Mouse (Mus musculus): Measurements from ENCODE around the gene Gm17622.

Gene Gm17622

GRCm38 (mm10) chr13:96490433-96490832, at the start of gene Gm17622:
Gene Gm17622, plus strand, starts transcription at chr13:96490733.
- no peak for DNase-seq

- no peak for DNase-seq
These were observed 40.2 kb upstream of the Gm17622 start for GRCm38 (mm10) chr13:96450205-96450856.

- no peak for DNase-seq
These were observed 39.7 kb upstream of the Gm17622 start for GRCm38 (mm10) chr13:96450869-96451268.

- DNase-seq, result no peak
These were observed 39.0 kb upstream of the Gm17622 start for GRCm38 (mm10) chr13:96451386-96452140.

- DNase-seq, result no peak
These were observed 37.9 kb upstream of the Gm17622 start for GRCm38 (mm10) chr13:96452621-96453020.

- no peak for DNase-seq
These were observed 36.2 kb upstream of the Gm17622 start for GRCm38 (mm10) chr13:96454288-96454687.

GRCm38 (mm10) chr13:96457566-96457965, 33.0 kb upstream of the Gm17622 start:
- no peak for DNase-seq

- no peak for DNase-seq
These were observed 32.5 kb upstream of the Gm17622 start for GRCm38 (mm10) chr13:96458018-96458417.

GRCm38 (mm10) chr13:96458606-96459005, 31.9 kb upstream of the Gm17622 start:
- no peak for DNase-seq

- no peak for DNase-seq
These were observed 27.9 kb upstream of the Gm17622 start for GRCm38 (mm10) chr13:96462644-96463043.

- no peak for DNase-seq
These were observed 25.2 kb upstream of the Gm17622 start for GRCm38 (mm10) chr13:96465315-96465714.

GRCm38 (mm10) chr13:96468678-96469077, 21.9 kb upstream of the Gm17622 start:
- no peak for DNase-seq

- no peak for DNase-seq
These were observed 20.0 kb upstream of the Gm17622 start for GRCm38 (mm10) chr13:96470556-96470955.

GRCm38 (mm10) chr13:96470957-96471356, 19.6 kb upstream of the Gm17622 start, which contains the start of gene Ankdd1b:
Gene Ankdd1b, minus strand, starts transcription at chr13:96471198.
- DNase-seq, result no peak

GRCm38 (mm10) chr13:96477226-96477625, 13.3 kb upstream of the Gm17622 start:
- DNase-seq, result no peak

- DNase-seq, result no peak
These were observed 11.5 kb upstream of the Gm17622 start for GRCm38 (mm10) chr13:96478991-96479390.

GRCm38 (mm10) chr13:96487230-96487629, 3.3 kb upstream of the Gm17622 start:
- no peak for DNase-seq

GRCm38 (mm10) chr13:96487968-96488367, 2.6 kb upstream of the Gm17622 start:
- no peak for DNase-seq

- DNase-seq, result no peak
These were observed 6.1 kb downstream of the Gm17622 start for GRCm38 (mm10) chr13:96496630-96497029.

GRCm38 (mm10) chr13:96499891-96500290, 9.4 kb downstream of the Gm17622 start:
- DNase-seq, result no peak

GRCm38 (mm10) chr13:96505661-96506060, 15.1 kb downstream of the Gm17622 start:
- no peak for DNase-seq

- DNase-seq, result no peak
These were observed 15.8 kb downstream of the Gm17622 start for GRCm38 (mm10) chr13:96506313-96506712.

- no peak for DNase-seq
These were observed 17.0 kb downstream of the Gm17622 start for GRCm38 (mm10) chr13:96507541-96507940.

GRCm38 (mm10) chr13:96510635-96511034, 20.1 kb downstream of the Gm17622 start:
- DNase-seq, result no peak

Measured in liver (tissue).